Mouse (Mus musculus) embryonic fibroblast, embryonic 13.5 days (primary cell): ENCODE measurements around the gene Ank3.

Source experiments
- CTCF ChIP-seq: IDR thresholded peaks from 2 replicates; pipeline ENCODE4 v1.5.1; 2011; ENCODE audit warnings: mild to moderate bottlenecking, control low read depth, low read length, moderate library complexity, borderline replicate concordance; ENCODE audit not compliant: insufficient read depth
- POLR2A ChIP-seq: IDR thresholded peaks from 2 replicates; pipeline ENCODE4 v1.6.1; 2011; ENCODE audit warnings: low read depth, mild to moderate bottlenecking, control low read depth, low read length, moderate library complexity

- TF ChIP-seq CTCF (no peak), POLR2A (no peak)
Observed at GRCm38 (mm10) chr10:69720899-69721490, 322.4 kb downstream of the Ank3 start.
